Mouse (Mus musculus): ENCODE measurements around the gene Hist1h2bp. TPM values are rescaled to one million over a fixed set of nuclear protein-coding genes. Genes with fewer than 3 reads are reported as not detected.
"Not testable (repeated sequence)": the region's sequence is repeated elsewhere in the genome, so short reads cannot be mapped to it uniquely, and the experiment has no call there.

Gene Hist1h2bp
- total RNA-seq, 2 experiments from 2014 or later, result 5.4 to 5.7 TPM

DNA sequence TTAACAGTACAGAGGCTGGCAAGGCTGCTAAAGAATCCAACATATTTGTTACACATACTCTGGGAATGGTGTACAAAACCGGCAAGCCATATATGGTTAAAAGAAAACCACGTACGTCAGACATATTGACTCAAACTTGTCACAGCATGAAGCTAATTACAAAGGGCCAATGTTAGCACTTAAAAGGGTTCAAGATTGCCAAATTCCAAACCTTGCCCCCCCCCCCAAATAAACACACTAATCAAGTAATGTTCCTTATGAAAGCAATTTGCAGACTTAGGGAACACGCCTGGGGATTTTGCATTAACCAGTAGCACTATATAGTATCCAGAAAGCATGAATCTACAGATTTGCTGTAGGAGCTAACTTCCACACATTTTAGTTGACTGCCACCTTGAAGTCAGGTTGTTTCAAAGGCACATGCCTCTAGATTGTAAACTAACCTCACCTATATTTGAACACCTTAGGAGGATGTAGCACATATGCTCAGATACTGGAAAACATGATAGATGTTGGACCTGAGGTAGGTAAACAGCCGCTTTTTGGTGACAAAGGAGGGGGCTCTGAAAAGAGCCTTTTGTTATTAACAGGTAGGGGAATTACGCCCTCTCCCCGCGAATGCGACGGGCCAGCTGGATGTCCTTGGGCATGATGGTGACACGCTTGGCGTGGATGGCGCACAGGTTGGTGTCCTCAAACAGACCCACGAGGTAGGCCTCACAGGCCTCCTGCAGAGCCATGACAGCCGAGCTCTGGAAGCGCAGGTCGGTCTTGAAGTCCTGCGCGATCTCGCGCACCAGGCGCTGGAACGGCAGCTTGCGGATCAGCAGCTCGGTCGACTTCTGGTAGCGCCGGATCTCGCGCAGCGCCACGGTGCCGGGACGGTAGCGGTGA is 4.7 kb upstream of the Hist1h2bp start:
- DNase-seq, result peak in 1 of 2 experiments; percentile 25
- intact Hi-C loops (cut with DNase I), result loop anchor here (10.0 kb wide), 5 partner anchors 52 to 1902 kb away; partner anchors contain the start of genes Hist1h2ac, Hist1h2ai, Hist1h2ap and Hist1h2bc

DNA sequence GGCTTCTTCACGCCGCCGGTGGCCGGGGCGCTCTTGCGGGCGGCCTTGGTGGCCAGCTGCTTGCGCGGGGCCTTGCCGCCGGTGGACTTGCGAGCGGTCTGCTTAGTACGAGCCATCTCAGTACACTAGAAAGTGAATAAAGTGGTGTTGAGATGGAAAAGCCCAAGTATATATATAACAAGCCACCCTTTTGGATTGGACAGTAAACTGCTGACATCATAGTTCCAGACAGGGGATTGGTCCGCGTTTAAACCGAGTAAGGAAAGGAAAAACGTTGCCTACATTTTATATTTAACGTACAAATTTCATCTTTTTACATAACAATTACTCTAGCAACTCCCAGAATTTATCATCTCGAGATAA is 4.0 kb upstream of the Hist1h2bp start, which contains the start of gene Hist1h3i:
TSS of gene Hist1h3i (minus strand) at position 116 of the 363 bp plus-strand sequence.
- DNase-seq, result peak; percentile 17 to 68
- intact Hi-C loops (cut with DNase I), result loop anchor here (10.0 kb wide), 5 partner anchors 52 to 1902 kb away; partner anchors contain the start of genes Hist1h2ac, Hist1h2ai, Hist1h2ap and Hist1h2bc

DNA sequence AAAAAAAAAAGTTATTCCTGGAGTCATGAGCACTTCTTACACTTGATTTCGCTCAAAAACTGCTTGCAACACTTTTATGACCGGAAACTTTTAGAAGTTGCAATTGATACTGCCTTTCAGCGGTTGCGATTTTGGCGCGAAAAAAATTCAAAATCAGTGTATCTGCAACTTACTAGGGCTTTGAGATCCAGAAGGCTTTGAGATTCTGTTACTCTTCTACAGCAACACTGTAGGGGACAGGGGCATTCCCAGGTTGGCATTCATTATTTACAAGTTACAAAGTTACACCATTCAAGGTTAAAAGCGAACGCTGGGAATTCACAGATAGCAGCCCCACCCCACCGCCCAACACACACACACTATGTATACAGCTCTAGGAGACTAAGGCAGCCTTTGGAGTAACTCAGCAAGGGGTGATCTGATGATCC is 3.5 kb upstream of the Hist1h2bp start:
- intact Hi-C loops (cut with DNase I), result loop anchor here (10.0 kb wide), 5 partner anchors 51 to 1901 kb away; partner anchors contain the start of genes Hist1h2ac, Hist1h2ai, Hist1h2ap and Hist1h2bc
- peak in 1 of 2 experiments; percentile 11 for DNase-seq

DNA sequence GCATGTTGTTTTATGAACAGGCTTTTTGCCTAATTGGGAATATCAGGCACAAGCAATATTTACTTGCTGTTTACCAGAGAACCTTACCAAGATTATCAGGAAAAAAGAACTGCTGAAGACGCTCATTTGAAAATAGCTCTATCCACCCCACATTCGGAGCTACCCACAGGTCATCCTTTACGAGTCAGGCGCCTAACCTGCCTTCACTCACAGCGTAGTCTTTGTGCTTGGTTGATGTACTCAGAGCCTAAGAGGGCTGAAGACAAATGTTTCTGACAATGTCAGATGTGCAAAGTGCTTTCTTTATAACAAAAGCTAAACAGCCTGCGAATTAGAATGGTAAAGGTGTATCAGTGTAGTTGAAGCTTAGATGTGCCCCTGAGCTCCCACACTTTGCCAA is 3.0 kb upstream of the Hist1h2bp start:
- intact Hi-C loops (cut with DNase I), result loop anchor here (10.0 kb wide), 5 partner anchors 50 to 1900 kb away; partner anchors contain the start of genes Hist1h2ac, Hist1h2ai, Hist1h2ap and Hist1h2bc
- no peak for DNase-seq

GRCm38 (mm10) chr13:21786189-21786898 is 917 bp upstream of the Hist1h2bp start:
- no peak for DNase-seq
- intact Hi-C loops (cut with DNase I), result loop anchor here (10.0 kb wide), 5 partner anchors 48 to 1898 kb away; partner anchors contain the start of genes Hist1h2ac, Hist1h2ai, Hist1h2ap and Hist1h2bc

- intact Hi-C loops (cut with DNase I), result loop anchor here (10.0 kb wide), 5 partner anchors 47 to 1897 kb away; partner anchors contain the start of genes Hist1h2ac, Hist1h2ai, Hist1h2ap and Hist1h2bc
- no peak for DNase-seq
Observed at GRCm38 (mm10) chr13:21787760-21788593, 716 bp downstream of the Hist1h2bp start.

- intact Hi-C loops (cut with DNase I), result loop anchor here (10.0 kb wide), 5 partner anchors 45 to 1895 kb away; partner anchors contain the start of genes Hist1h2ac, Hist1h2ai, Hist1h2ap and Hist1h2bc
- DNase-seq, result no peak
Observed at GRCm38 (mm10) chr13:21789925-21790324, 2.7 kb downstream of the Hist1h2bp start.

DNA sequence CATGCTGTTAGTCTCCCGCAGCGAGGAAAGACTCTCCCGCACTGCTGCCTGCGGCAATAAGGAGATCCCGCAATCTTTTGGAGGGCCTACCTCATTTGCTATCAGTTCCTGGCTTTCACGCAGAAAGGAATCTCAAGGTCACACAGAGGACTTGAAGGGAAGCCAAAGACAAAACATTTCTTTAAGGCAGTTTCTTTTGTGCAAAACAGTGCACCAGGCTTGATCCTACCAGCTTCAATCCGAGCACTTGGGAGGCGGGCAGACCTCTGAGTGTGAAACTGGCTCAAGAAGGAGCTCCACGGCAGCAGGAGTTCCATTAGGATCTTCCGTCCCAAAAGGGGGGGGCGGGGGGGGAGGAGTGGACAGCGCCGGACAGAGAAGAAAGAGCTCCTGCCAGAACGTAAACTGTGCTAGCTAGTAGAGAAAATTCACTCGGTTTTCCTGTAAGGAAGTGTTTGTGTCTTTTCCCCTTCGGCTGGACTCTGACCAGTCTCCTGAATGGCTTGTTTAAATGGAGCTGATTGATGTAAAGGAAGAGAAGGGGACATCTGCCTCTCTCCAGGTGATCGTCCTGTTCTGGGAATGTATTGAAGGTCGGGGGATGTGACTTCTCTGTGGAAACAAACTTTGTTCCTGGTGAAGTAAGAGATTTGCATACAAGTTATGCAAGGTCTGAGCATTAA is 3.5 kb downstream of the Hist1h2bp start:
- DNase-seq, result no peak
- intact Hi-C loops (cut with DNase I), result no loop called here

DNA sequence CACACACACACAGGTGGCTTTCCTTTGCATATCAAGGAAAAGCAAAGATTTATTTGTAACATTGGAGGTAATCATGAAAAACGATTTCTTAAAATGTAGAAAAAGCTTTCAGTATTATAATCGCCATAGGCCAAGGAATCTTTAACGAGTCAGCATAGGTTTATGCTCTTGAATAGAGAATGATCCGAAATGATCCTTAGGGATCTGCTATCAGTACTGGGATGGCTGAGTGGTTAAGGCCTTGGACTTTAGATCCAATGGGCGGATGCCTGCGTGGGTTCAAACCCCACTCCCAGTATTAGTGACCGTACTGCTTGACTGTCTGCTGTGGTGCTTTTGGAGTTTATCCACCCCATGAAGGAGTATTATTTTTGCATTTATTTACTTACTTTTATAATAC is 8.3 kb downstream of the Hist1h2bp start:
- intact Hi-C loops (cut with DNase I), result no loop called here
- no peak for DNase-seq

GRCm38 (mm10) chr13:21797163-21797562 is 9.9 kb downstream of the Hist1h2bp start:
- DNase-seq; intact Hi-C loops (cut with DNase I): not testable (repeated sequence)

GRCm38 (mm10) chr13:21803058-21803457 is 15.8 kb downstream of the Hist1h2bp start:
- DNase-seq; intact Hi-C loops (cut with DNase I): not testable (repeated sequence)

DNA sequence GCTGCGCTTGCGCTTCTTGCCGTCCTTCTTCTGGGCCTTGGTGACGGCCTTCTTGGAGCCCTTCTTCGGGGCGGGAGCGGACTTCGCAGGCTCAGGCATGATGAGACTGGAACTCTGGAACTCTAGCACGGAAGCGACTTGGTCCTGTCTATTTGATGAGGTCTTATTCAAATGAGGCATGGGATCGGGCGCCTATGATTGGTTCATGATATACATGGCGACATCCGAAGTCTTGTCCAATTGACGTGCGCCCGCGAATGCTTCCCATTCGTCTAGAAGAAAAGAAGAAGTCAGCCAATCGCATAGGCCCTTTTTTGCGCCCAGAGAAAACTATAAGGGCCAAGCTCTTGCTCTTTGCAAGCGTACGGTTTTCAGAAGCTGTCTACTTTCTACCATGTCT is 22.8 kb downstream of the Hist1h2bp start, which contains the start of the genes Hist1h2bq and Hist1h2ao:
TSS of gene Hist1h2bq (minus strand) at position 125 of the 400 bp plus-strand sequence.
TSS of gene Hist1h2ao (plus strand) at position 393 of the 400 bp plus-strand sequence.
- DNase-seq; intact Hi-C loops (cut with DNase I): not testable (repeated sequence)

DNA sequence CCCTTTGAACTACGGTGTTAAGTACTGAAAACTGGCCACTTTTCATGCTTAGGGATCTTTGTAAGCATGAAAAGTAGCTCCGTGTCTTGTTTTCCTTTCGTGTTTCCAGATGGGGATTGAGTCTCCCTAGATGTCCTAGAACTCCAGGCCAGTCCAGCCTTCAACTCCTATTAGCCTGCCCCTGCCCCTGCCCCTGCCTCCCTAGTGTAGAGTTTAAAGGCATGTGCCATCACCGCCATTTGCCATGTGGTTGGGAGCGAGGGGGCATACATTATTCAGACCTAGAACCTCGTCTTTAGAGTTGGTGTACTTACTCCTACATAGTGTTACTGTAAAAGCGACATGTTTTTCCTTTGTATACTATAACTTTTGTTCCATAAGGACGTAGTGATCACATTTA is 23.8 kb downstream of the Hist1h2bp start:
- DNase-seq, result not testable (repeated sequence)

GRCm38 (mm10) chr13:21811539-21811938 is 24.3 kb downstream of the Hist1h2bp start, which contains the start of gene Hist1h4m:
TSS of gene Hist1h4m (plus strand) at chr13:21811746.
- intact Hi-C loops (cut with DNase I), result not testable (repeated sequence)
- DNase-seq, result peak; percentile 45 to 49

More for the DNA sequence above, 23.8 kb downstream of the Hist1h2bp start:
- intact Hi-C loops (cut with DNase I), result not testable (repeated sequence)

DNA sequence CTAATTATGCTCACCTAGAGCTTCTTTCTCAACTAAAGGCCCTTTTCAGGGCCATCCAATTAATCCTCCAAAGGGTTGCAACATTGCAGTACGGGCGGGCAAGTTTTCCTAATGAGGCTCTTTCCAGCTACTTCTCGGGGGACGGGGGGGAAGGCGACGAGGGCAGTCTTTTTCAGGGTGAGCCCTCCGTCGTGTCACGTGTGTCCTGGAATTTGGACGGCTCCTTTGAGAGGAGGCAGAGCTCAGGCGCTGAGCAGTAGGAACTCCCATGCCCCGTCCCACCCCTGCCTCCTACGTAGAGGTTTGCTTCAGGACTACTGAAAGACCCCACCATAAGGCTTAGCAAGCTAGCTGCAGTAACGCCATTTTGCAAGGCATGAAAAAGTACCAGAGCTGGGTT is 24.8 kb downstream of the Hist1h2bp start:
- DNase-seq; intact Hi-C loops (cut with DNase I): not testable (repeated sequence)

- intact Hi-C loops (cut with DNase I), result loop anchor here (10.0 kb wide), 5 partner anchors 105 to 1925 kb away; partner anchors contain the start of genes Hist1h1e, Hist1h2ac, Hist1h2ag and Hist1h2ai
- DNase-seq, result not testable (repeated sequence)
Observed at GRCm38 (mm10) chr13:21820082-21820890, 33.0 kb downstream of the Hist1h2bp start.

- intact Hi-C loops (cut with DNase I), result loop anchor here (10.0 kb wide), 5 partner anchors 114 to 1916 kb away; partner anchors contain the start of genes Hist1h1e, Hist1h2ac, Hist1h2ag and Hist1h2ai
- DNase-seq, result no peak
Observed at GRCm38 (mm10) chr13:21828511-21828910, 41.2 kb downstream of the Hist1h2bp start.
